Mouse (Mus musculus): ENCODE data around the gene Pcca. TPM values are rescaled to one million over a fixed set of nuclear protein-coding genes. Genes with fewer than 3 reads are reported as not detected.
A peak's percentile ranks its signal among the peaks of the same experiment; 100 is the strongest.

The Pcca gene
- polyA plus RNA-seq, 1 experiment = 28.3 TPM

GRCm38 (mm10) chr14:122883821-122884584 is 349.9 kb downstream of the Pcca start:
- DNase-seq (ENCODE audit: low spot score) = no peak

GRCm38 (mm10) chr14:122885893-122886292 is 351.8 kb downstream of the Pcca start:
- no peak for DNase-seq (ENCODE audit: low spot score)

DNA sequence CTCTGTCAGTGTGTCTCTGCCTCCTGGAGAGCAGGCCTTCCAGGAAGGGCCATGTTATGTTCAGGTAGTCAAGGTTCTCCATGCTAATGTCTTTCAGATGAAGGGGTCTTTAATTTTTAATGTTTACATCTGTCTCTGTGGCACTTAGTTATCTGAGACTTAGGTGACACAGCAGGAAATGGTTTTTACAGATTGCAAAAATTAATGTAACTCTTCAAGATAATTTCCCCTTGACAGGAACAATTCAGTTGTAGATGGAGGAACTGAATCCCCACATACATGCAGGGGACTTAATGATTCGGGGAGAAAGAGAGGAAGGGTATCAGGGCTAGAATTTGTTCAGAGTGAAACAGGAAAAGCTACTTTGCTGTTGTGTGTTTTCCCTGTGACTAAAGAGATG is 353.2 kb downstream of the Pcca start:
- no peak for DNase-seq (ENCODE audit: low spot score)

DNA sequence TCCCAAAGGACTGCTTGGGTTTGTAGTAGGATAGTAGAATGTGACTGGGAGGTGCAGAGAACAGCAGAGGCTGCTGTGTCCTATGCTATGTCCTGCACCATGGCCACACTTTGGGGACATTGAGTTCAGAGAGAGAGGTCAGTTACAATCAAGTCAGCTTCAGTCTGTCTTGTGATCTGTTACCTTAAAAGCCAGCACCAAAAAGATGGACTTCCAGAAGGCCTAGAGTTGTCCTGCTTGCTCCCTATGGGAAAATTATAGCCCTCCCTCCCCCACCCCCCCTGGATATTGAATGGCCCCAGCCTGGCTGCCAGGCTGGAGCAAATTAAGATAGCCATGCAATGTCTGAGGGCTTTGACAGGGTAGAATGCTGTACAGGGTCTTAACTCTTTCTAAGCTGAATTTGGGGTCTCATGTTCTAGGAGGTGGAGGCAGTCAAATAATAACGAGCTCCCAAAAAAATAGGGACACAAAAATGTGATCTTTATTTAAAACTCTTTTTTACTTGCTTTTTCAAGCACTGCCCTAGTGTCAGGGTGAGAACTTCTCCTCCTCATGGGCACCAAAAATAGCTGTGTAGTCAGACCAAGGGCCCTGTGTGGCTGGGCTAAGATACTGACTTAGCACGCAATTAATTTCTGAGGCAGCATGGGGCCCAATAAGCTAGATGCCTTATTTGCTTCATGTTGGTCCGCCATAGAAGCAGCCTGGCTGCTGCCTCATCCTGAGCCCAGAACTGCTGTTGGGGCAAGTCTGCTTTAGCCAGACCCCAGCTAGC is 353.8 kb downstream of the Pcca start:
- no peak for DNase-seq (ENCODE audit: low spot score)

GRCm38 (mm10) chr14:122888480-122888872 is 354.4 kb downstream of the Pcca start:
- no peak for DNase-seq (ENCODE audit: low spot score)

- no peak for DNase-seq (ENCODE audit: low spot score)
Observed at GRCm38 (mm10) chr14:122891470-122891968, 357.4 kb downstream of the Pcca start.

GRCm38 (mm10) chr14:122896106-122896505 is 362.0 kb downstream of the Pcca start:
- no peak for DNase-seq (ENCODE audit: low spot score)

GRCm38 (mm10) chr14:122898550-122898949 is 364.4 kb downstream of the Pcca start:
- no peak for DNase-seq (ENCODE audit: low spot score)

- DNase-seq (ENCODE audit: low spot score) = no peak
Observed at GRCm38 (mm10) chr14:122900679-122901078, 366.6 kb downstream of the Pcca start.

- no peak for DNase-seq (ENCODE audit: low spot score)
Observed at GRCm38 (mm10) chr14:122901177-122901576, 367.1 kb downstream of the Pcca start.

DNA sequence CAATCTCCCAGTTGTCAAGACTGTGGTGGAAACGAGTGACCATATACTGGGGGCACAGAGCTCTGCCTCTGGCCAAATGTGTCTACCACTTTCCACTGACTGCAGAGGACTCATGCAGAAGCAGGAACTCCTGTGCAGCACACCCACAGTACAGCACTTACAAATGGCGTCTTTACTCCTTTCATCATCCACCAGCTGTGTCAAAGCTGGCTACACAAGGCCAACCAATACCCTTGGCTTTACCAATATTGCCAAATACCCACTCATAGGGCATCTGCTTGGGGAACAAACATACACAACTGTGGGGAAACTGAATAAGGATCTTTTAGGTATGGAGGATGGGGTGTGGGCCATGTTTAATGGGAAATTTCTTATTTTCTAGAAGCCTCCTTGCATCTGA is 367.6 kb downstream of the Pcca start:
- no peak for DNase-seq (ENCODE audit: low spot score)

- DNase-seq (ENCODE audit: low spot score) = no peak
Observed at GRCm38 (mm10) chr14:122902136-122902535, 368.0 kb downstream of the Pcca start.

GRCm38 (mm10) chr14:122902884-122903283 is 368.8 kb downstream of the Pcca start:
- peak; percentile 52 for DNase-seq (ENCODE audit: low spot score)

- no peak for DNase-seq (ENCODE audit: low spot score)
Observed at GRCm38 (mm10) chr14:122903923-122904351, 369.8 kb downstream of the Pcca start.

DNA sequence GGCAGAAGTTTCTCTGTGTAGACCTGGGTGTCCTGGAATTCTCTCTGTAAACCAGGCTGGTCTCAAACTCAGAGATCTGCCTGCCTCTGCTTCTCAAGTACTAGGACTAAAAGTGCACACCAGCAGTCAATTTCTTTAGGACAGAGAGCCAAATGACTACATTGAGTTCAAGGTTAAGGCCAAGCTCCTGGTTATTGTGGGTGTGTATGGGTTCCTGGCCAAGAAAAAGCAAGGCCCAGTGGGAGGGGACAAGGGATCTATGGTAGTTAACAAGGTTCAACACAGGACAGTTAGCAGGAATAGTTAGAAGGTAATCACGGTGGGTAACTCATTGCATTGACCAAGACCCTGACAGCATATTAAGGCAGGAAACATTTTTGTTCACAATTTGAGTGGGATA is 370.9 kb downstream of the Pcca start:
- no peak for DNase-seq (ENCODE audit: low spot score)

- DNase-seq (ENCODE audit: low spot score) = no peak
Observed at GRCm38 (mm10) chr14:122908075-122908474, 374.0 kb downstream of the Pcca start.

DNA sequence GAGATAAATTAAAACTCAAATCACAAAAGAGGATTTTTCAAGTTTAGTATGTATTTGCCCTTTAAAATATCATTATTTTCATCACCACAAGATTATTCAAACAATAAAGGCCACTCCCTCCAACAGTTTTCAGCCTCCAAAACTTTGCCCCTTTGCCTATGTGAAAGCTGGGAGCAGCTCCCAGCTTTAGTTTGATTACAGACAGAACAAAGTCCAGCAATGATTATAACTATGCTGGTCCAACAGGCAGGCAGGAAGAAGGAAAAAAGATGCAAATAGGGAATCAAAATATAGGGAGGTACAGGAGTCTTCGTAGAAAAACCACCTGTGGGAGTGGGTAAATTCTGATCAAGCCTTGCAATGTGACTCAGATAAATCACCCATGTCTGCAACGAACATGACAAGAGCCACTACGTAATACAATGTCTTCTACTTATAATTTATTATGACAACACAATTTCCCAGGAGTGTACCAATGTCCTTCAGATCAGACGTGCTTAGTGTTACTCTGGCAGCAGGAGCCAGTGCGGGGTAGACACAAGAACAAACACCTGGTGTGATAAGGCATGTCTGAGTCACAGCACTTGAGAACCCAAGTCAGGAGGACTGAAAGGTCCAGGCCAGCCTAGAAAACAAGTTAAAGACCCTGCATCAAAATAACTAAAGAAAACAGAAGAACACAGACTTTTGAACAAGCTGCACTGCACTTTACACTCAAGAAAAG is 375.4 kb downstream of the Pcca start:
- no peak for DNase-seq (ENCODE audit: low spot score)

DNA sequence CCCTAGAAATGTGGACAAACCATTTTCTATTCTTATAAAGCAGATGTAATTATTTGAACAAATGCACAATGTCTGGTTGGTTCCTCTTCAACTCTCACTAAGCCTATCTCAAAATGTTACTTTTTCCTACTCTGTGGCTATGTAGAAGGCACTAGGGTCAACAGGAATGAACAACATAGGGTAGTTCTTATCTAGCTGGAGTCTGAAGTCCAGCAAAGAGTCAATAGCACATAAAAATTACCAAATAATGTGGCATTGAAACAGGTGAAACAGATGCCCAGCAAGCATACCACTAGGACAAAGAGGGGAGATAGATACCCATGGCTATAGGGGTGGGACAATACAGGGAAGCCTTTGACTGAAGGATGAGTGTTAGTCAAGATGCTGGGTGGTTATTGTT is 377.1 kb downstream of the Pcca start:
- no peak for DNase-seq (ENCODE audit: low spot score)

DNA sequence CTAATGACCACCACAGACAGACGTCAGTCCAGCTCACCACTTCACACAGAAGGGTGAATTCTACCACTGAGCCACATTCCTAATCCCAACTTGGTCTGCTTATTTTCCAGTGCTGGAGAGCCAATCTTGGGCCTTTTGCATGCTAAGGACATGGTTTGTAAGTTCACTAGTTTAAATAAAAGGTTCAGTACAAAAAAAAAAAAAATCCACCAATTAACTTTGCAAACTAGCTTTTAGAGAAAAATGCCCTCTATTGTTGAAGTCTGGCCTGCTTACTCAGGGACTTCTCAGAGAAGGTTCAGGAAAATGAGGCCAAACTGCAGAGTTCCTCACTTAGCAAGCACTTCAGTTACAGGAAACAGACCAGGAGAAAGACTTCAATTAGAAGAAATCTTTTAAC is 378.0 kb downstream of the Pcca start:
- no peak for DNase-seq (ENCODE audit: low spot score)

DNA sequence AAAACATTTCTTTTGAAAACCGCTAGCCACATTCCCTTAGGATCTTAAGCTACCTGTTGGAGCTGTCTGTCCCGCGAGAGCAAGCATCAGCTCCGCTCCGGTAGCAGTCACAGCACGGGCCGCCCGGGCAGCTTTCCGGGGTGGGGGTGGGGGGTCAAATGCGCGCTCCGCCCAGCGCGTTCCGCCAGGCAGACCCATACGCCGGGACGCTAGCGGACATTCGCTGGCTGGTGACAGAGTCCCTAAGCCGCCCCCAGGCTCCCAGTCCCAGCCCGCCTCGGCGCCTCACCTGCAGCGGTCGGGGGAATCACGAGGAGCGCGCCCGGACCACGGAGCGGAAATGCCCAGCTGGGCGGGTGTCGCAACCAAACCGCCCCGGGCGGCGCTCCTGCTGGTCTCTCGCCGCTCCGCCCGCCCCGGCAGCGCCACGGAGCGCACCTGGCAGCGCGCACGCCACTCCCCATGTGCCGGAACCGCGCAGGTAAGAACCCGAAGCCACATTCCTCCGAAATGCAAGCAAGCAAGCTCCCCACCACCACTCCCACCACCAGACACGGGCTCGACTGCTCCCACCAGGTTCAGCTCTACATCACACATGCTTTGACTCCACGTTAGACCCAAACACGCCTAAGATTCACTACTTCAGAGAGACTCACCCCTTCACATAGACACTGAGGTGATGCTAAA is 378.8 kb downstream of the Pcca start:
- DNase-seq (ENCODE audit: low spot score) = peak; percentile 76

- DNase-seq (ENCODE audit: low spot score) = no peak
Observed at GRCm38 (mm10) chr14:122913657-122914056, 379.5 kb downstream of the Pcca start, which contains the start of gene Ggact. Gene Ggact, minus strand, starts transcription at chr14:122913757.

- DNase-seq (ENCODE audit: low spot score) = no peak
Observed at GRCm38 (mm10) chr14:122917676-122918075, 383.6 kb downstream of the Pcca start.

Data from urinary bladder, adult 2 months (tissue).